Mouse (Mus musculus) myocyte (in vitro differentiated cells): ENCODE measurements at regions not wholly inside any gene's neighbourhood (a gene's known extent, or its start where the extent isn't known, plus 50 kb on each side); places are given as distances from the start of the nearest gene placed in this dataset.

ENCODE experiments used
- POLR2A ChIP-seq: IDR thresholded peaks from one replicate; pipeline ENCODE4 v1.6.1; 2011; ENCODE audit warnings: low read depth, mild to moderate bottlenecking, control low read depth, moderate library complexity; ENCODE audit not compliant: insufficient read length
- POLR2AphosphoS2 ChIP-seq: IDR thresholded peaks from one replicate; pipeline ENCODE4 v1.6.1; 2011; ENCODE audit warnings: low read depth, control low read depth; ENCODE audit not compliant: insufficient read length
- TCF12 ChIP-seq: IDR thresholded peaks from one replicate; pipeline ENCODE4 v1.6.1; 2011; ENCODE audit warnings: mild to moderate bottlenecking, control low read depth; ENCODE audit not compliant: poor library complexity, insufficient read depth, severe bottlenecking

DNA sequence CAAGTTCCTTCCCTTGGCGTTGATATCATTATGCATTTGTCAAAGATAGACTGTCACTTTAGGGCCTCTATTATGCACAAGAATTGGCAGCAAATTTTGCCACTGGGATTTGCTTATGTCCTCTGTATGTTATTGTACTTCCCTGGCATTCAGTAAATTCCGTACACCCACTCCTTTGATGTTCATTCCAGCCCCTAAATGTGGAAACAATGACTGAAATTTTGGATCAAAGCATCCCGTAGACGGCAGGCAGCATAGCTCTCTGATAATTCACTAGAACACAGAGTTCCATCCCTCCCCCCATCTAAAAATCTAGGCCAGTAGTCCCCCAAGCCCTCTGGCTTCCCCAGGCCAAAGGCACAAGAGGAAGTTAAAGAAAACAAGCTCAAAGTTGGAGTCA is 347.9 kb upstream of the Hnrnpa3 start:
- TF ChIP-seq POLR2A = no peak
- no peak for TF ChIP-seq TCF12
- no peak for TF ChIP-seq POLR2AphosphoS2
